Mouse (Mus musculus): ENCODE data around the gene Cfd.
A peak's percentile ranks its signal among the peaks of the same experiment; 100 is the strongest.

Gene Cfd

DNA sequence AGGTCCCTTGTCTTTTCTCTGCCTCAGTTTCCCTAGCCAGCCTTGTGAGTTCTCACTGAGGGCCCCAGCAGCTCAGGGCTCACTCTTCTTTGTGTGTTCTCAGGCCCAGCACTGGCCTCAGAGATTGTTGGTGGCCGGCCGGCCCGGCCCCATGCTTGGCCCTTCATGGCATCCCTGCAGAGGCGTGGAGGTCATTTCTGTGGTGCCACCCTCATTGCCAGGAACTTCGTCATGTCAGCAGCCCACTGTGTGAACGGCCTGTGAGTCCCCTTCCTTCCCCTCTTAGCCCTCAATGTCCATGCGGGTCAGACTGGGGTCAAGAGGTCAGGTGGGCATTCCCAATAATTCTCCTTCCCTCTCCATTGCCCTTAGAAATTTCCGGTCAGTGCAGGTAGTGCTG lies 4.0 kb upstream of the Cfd start:
- DNase-seq = peak; percentile 91

DNA sequence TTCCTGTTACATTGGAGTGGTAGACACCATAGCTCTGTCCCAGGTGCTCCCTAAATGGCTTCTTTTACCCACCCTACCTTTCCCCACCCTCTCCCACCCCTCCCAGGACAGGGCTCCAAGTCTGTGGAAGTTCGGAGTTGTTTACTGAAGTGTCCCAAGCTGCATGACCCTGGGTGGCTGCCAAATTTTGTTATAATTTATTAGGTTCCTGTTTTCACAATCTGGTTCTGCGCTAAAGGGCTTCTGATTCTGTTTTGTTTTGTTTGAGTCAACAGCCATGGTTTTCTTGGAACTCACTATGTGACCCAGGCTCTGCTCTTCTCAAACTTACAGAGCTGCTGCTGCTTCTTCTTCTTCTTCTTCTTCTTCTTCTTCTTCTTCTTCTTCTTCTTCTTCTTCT lies 1.3 kb upstream of the Cfd start:
- no peak for DNase-seq

DNA sequence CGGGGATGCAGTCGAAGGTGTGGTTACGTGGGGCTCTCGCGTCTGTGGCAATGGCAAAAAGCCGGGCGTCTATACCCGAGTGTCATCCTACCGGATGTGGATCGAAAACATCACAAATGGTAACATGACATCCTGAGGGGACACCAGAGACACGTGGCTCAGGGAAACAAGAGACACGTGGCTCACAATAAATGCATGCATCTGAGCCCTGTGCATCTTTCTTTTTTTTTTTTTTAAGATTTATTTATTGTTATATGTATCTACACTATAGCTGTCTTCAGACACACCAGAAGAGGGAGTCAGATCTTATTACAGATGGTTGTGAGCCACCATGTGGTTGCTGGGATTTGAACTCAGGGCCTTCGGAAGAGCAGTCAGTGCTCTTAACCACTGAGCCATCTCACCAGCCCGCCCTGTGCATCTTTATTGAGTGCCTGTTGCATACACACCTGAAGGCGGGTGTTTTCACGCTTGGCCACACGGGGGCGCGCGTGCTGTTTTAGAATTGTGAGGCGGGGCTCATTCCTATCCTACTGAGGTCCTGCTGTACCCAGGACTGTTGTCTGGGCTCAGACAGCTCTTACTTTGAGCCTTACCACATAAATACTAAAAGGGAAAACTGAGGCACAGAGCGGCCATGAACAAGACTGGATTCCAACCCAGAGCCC lies 1.9 kb downstream of the Cfd start:
- peak; percentile 95 for DNase-seq

DNA sequence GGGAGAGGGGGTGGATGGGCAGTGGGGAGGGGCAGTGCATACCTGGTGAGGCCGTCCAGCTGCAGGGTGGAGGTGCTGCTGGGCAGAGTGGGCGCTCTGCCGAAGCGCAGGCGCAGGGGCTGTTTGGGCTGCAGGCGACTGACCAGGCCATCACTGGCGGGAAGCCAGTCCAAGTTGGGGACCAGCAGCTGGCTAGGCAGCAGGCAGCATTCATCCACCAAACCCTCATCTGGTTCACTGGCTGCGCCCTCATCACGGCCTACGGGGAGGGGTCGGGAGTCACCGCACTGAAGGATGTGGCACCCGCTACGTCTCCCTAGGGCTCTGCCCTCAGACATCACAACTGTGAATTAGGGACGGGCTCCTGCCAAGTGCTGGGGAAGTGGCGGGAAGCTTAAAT lies 5.7 kb downstream of the Cfd start:
- DNase-seq = no peak

DNA sequence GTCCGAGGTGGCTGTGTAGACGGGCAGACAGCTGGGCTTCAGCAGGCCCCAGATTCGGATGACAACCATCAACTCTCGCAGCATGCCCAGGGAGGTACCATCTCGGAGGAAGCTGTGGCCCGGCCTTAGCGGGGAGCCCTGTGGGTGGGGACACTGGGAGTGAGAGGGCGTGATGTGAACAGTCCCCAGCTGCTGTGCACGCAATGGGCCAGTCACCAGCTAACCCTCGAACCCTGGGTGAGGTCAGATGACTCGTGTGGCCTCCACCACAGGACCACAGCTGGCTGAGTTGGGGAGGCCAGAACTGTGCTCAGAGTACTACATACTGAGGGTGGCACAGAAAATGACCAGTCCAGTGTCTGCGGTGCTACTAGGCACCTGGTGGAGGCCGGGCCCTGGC lies 6.2 kb downstream of the Cfd start:
- no peak for DNase-seq

DNA sequence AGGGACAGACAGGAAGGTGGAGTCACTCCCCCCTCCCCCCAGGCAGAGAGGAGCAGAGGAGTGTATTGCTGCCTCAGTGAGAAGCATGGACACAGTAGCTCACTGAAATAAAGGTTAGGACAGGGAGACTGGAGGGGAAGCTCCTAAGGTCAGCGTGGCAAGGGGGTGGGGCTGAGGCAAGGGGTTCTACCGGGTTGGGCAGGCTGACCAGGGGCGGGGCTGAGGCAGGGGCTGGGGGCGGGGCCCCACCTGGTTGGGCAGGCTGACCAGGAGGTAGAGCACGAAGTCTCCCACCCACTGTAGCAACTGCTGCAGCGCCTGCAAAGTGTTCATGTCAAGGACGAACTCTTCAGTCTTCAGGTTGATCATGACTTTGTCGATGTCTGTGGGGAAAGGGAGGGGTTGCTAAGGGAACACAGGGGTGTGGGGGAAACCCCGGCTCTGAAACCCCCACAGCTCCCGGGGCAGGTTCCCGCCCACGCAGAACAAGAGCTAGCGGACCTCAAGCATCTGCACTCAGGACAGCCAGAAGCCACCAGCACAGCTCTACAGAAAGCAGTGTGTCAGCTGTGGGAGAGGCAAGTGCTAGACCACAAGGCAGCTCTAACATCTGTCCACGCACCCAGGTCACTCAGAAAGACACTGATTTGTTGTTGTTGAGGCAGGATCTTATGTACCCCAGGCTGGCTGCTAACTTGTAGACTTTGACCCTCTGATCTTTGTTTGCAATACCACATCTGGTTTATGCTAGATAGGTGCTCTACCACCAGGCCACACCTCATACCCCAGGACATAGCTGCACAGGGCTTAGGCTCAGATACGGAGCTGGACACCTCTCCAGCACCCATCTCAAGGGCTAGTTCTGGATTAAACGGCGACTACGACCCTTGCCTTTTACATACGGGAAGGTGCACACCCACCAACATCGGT lies 6.9 kb downstream of the Cfd start:
- DNase-seq = no peak

DNA sequence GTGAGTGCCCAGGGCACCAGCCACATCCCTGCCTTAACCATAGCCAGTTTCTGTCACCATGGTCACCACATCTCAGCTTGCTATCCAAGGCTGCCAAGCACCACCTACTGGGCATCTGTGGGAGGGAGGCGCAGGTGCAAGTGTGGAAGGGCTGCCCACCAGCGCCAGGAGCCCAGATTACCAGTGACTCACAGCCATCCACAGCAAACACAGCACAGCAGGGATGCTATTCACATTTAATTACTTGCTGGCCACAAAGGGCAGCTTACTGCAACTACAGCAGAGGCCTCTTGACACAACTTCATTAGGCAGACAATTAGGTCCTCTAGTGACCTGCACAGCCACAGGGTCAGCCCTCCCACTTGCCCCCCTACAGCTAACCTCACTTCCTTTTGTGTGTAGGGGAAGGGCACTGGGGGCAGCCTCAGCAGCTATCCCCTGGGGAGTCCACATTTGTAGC lies 10.3 kb downstream of the Cfd start:
- DNase-seq = no peak

DNA sequence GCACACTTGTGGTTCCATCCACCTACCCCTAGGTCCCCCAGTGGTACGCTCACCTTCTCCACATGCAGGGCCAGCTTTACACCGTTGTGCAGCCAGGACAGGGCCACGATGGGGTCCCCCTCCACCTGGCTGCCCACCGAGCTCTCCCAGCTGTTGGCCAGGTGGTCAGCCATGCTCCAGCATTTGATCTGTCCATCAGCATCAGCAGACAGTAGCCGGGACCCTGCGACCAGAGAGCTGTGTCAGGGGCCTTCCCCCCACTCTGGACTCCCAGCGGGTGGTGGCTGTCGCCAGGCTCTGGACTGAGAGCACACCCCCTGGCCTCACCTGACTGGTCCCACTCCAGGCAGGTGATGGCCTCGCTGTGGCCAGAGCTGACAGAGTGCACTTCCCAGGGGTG lies 16.1 kb downstream of the Cfd start:
- DNase-seq = peak; percentile 94

DNA sequence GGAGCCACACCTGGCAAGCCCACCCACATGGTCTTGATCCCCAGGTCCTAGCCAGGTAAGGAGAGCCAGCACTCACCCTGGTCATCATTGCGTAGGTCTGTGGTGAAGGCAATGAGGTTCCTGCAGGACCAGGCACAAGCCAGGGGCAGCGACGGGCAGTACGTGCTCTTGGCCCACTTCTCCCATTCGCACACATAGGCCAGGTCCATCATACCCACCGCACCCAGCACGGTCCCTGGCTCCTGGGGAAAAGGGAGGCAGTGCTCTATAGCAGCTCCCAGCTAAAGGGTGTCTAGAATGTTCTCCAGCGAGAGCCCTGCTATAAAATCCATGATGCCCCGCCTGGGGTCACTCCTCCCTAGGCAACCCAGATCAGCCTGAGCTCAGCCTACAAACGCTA lies 16.8 kb downstream of the Cfd start:
- peak; percentile 94 for DNase-seq

DNA sequence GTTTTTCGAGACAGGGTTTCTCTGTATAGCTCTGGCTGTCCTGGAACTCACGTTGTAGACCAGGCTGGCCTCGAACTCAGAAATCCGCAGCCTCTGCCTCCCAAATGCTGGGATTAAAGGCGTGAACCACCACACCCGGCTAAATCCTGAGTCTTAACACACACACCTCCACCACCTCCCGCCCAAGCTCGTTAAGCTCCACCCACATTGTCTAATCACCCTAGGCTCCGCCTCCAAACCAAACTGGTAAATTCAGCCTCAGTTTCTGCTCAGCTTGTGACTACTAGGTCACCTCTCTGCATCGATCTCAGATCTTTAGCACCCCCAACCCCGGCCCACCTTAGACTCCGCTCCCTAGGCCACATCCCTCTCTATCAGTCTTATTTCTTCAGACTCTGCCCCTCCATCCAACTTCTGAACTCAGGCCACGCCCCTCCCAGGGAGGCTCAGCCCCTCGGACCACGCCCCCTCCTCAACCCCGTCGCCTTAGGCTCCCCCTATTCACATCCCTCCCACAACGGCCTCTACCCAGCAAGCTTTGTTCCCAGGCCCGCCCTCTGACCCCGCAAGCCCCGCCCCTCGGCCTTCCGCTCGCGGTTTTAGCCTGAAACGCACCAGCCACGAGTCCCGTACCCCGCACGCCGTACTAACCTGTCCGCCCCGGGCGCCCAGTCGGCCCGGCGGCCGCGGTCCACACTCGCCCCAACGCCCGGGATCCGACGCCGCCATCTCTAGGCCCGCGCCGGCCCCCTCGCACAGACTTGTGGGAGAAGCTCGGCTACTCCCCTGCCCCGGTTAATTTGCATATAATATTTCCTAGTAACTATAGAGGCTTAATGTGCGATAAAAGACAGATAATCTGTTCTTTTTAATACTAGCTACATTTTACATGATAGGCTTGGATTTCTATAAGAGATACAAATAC lies 17.8 kb downstream of the Cfd start, which contains the start of gene Med16:
Gene Med16, minus strand, starts transcription at position 757 of the 925 bp plus-strand sequence.
- DNase-seq = peak; percentile 100

DNA sequence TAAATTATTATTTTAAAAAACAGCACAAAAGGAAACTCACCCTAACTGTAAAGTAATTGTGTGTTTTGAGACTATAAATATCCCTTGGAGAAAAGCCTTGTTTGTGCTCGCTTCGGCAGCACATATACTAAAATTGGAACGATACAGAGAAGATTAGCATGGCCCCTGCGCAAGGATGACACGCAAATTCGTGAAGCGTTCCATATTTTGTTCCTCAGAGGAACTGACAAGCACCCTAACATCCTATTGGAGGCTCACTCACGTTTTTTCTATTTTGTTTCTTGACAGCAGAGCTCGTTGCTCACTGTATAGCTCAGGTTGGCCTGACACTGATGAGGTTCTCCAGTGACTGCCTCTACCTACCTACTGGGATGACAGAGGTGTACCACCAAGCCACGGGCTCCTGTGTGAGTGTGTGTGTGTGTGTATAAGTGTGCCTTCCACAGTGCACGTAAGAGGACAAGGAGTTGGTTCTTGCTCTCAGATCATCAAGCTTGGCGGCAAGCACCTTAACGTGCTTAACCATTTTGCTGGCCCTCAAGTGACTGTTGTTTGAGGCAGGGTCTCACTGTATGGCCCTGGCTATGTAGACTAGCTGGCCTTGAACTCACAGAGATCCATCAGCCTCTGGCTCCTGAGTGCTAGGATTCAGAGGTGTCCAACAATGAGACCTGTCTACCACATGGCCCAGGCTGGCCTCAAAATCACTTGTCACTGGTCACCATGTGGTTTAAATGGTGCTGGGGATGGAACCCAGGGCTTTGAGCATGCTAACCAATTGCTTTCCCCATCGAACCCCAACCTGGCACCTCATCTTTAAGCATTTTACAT lies 18.7 kb downstream of the Cfd start:
- peak; percentile 96 for DNase-seq

DNA sequence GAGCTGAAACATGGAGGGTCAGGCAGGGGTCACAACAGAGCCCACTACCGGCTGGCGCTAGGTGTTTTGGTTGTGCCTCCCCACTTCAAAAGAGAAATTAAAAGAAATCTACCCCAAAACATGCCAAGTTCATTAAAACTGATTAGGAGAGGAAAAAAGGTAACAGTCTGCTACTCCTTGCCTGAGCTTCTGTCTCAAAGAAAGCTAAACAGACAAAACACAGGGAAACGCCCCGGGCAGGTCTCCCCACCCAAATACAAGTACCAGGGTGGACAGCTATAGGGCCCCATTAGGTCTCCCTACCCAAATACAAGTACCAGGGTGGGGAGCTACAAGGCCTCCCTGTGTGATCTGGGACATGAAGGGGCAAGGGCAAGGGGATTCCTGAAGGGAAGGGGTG lies 19.9 kb downstream of the Cfd start, which contains the start of gene Gm26602:
Gene Gm26602, plus strand, starts transcription at position 301 of the 400 bp plus-strand sequence.
- DNase-seq = no peak

DNA sequence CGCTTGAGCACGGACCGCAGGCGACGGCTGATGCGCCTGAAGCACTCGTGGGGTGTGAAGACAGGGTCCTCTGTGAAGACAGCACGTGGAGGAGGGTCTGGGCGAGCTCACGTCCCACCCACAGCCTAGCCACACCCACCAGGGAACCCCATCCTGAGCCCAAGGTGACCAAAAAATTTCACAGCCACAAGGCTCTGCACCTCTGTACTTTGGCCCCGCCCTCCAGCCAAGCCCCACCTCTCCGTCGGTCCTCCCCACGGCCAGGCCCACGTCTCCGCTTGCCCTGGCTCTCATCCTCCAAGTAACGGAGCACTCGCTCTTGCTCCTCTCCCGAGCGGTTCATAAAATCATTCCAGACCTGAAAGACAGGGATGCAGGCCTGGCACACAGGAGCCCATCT lies 21.8 kb downstream of the Cfd start:
- no peak for DNase-seq

DNA sequence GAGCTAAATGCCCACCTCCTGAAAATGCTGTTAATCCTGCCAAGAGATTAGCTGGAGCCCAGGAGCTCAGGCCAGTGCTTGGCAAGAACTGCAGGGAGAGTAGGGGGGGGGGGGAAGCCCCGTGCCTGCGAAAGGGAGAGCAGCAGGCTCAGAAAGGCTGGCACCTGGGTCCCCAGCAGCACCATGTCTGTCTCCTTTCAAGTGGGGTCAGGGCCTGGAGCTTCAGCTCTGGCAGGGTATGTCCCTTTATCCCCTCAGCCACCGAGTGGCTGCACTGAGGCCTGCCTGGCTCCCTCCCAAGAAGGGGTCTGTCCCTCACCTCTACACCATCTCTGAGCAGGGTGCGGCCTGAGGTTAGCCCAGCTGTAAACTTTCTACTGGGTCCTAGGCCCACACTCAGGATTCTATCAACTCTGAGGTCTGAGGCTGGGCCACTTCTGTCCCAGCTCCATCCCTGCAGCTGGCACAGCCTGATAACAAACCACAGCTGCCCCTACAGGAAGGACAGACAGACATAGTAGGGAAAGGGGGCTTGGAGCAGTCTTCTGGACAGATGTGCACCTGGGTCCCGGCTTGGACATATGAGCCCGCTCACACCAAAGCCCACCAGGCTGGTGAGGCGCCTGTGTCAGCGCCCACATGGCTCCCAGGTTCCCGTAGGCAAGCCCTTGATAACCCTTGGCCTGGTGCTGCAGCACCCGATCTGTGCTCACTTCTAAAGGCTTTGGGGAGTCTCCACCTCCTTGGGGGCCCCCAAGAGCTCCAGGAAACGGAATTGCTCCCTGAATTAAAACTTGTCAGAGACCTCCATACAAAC lies 23.7 kb downstream of the Cfd start:
- no peak for DNase-seq

DNA sequence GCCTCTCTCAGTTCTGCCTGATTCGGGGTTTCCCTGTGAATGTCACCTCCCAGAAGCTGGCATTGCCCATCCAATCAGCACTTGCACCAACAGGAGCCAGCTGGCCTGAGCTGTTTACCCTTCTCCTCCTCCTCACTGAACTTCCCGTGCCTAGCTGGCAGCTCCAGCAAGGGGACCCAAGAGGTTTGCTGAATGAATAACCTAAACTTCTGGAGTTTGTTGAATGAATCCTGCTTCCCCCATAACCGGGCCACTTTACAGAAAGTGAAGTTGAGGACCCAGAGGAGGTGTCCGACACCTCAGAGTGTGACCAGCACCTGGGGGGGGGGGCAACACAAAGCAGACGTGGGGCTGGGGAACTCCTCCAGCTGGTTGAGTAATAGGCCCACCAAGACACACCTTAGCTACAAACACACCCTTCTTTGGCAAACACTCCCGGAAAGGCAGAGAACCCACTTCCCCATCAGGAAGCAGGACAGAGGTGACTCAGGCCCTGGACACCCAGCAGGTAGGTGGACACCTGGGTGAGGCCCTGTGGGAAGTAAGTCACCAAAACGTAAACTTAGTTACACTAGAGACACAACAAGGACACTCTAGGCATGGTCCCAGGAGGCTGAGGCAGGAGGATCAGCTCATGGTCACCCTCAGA lies 24.4 kb downstream of the Cfd start:
- peak; percentile 93 for DNase-seq

DNA sequence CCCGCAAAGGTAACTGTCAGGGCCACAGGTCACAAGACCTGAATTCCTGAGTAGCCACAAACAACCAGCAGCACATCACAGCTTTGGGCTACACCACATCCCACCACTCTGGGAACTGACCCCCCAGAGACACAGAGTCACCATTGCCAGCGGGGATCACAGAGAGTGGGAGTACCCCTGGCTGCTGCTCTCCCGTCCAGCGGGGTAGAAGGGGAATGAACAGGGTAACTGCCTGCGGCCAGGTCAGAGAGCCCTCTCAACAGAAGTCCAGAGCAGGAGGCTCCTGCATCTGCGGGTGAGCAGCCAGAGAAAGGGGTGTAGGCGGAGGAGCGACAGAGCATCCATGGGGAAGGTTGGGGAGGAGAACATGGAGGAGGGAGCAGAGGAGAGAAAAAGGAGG lies 25.4 kb downstream of the Cfd start:
- peak; percentile 93 for DNase-seq

DNA sequence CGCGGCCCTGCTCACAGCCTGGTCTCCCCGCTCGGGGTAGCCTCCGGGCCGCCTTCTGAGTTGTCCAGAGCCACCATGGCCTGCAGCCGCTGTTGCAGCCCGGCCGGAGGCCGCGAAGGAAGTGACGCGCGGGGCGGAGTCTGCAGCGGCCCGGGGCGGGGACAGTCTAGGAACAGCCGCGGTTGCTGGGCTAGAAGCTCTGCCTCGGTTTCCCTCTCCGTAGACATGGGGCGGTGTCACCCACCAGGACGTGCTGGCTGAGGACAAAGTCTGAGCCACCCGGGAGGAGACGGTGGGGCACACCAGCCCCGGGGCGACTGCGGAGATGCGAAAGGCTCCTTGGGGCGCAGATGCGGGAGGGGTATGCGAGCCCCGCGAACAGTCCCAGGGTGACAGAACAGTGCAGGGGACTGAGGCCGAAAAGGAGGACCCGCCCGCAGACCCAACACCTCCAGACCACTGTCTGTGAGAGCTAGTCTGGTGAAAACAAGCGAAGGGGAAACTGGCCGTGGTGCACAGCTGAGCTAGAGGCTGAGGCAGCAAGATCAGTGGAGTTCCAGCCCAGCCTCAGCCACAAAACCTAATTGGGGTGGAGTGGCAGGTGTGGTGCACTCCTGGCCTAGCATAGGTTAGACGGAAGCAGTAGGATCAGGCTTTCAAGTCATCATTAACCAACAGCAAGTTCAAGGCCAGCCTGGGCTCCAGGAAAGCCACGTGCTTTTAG lies 26.3 kb downstream of the Cfd start, which contains the start of gene Kiss1r:
Gene Kiss1r, plus strand, starts transcription at position 164 of the 724 bp plus-strand sequence.
- DNase-seq = peak; percentile 99

DNA sequence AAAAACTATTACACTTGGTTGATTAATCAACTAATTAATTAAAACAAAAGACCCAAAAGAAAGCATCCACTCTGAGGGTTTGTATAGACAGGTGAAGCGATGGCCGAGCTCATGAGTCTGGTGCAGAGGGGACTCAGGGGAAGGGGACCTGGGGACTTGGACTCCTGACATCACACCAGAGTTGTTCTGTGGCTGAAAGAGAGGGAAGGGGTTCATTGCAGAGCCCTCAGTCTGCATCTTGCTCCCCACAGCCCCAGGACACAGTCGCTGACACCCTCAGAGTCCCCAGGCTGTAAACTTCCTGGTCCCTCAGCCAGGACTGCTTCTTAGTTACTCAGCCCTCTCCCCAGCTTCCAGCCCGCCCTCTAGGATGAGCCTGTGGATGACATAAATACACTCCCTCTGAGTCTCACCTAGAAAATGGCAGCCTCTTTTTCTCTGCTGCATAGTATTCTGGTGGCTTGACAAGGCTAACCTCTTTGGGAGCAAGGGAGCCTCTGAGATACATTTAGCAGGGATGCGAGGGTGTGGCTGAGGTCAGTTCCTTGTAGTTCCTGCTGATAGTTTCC lies 27.0 kb downstream of the Cfd start:
- DNase-seq = peak; percentile 91

Data from heart, adult 11 months (tissue).